Mouse (Mus musculus): ENCODE data around the gene Pkd2l1.

GRCm38 (mm10) chr19:44195138-44195537 is 2.9 kb upstream of the Pkd2l1 start:
- TF ChIP-seq CTCF (IDR thresholded peaks at IDR 0.05; ENCODE audit: borderline replicate concordance, insufficient read depth, low read length) = peak; percentile 89
- TF ChIP-seq POLR2A (IDR thresholded peaks at IDR 0.05; ENCODE audit: low read depth, low read length) = no peak
